Comparison of ENCODE assay signal across 13 mouse cellular contexts in genomic region chr15:78841161-78841790, GRCm38 (mm10). TPM values are rescaled to one million over a fixed set of nuclear protein-coding genes. Genes with fewer than 3 reads are reported as not detected.
DNase-seq lines count a peak whose midpoint lies in the region; ATAC-seq lines count a peak whose summit lies in the region.
"Had no signal": no experiment of that assay in that cellular context is flagged by ENCODE, and none has a peak within 500 bp of the region (broad histone marks: within the 10 kb centered on the region; RNA-seq: fewer than 3 reads in every experiment).

No protein-coding gene starts in this region.

- H3K4me3 ChIP-seq in hindbrain, embryonic 16.5 days (ENCODE audit: low read length), result no peak overlapping the region
- H3K4me3 ChIP-seq in hindbrain, embryonic 11.5 days (ENCODE audit: low read depth, low read length), result no peak overlapping the region
- no peak overlapping the region for H3K4me3 ChIP-seq in lung, embryonic 15.5 days
- H3K4me3 ChIP-seq in limb, embryonic 15.5 days, result no peak overlapping the region

- peak; percentile 1 for DNase-seq in cerebellum, adult 11-12 months
- DNase-seq in hindbrain, embryonic 11.5 days (ENCODE audit: low spot score), result no peak
- DNase-seq in lung, adult 18-20 months, result no peak
- DNase-seq in cerebellum, postnatal 14 days, result no peak
- DNase-seq: adrenal gland, adult 2 months; cerebellum, postnatal 25 days had no signal

- WGBS in hindbrain, embryonic 16.5 days, result 50% methylated on average over 6 of the region's 6 CpGs
- WGBS in hindbrain, embryonic 11.5 days, result 38% methylated on average over 6 of the region's 6 CpGs
- WGBS in lung, embryonic 15.5 days, result 59% methylated on average over 6 of the region's 6 CpGs
- 44% methylated on average over 6 of the region's 6 CpGs for WGBS in limb, embryonic 15.5 days

- peaks cover 20% of the 10 kb centered on the region for H3K4me1 ChIP-seq in hindbrain, embryonic 16.5 days (ENCODE audit: control insufficient read depth, insufficient read depth, low read depth, low read length)
- H3K4me1 ChIP-seq in hindbrain, embryonic 11.5 days (replicated peaks; ENCODE audit: control insufficient read depth, insufficient read depth, low read length), result peaks cover 12% of the 10 kb centered on the region
- peaks cover 71% of the 10 kb centered on the region for H3K4me1 ChIP-seq in lung, embryonic 15.5 days
- H3K4me1 ChIP-seq in limb, embryonic 15.5 days, result peaks cover 73% of the 10 kb centered on the region

- ATAC-seq in cerebellum, adult (ENCODE audit: insufficient number of reproducible peaks, low FRiP score, low TSS enrichment), result no peak
- ATAC-seq in hindbrain, embryonic 16.5 days, result no peak
- no peak for ATAC-seq in hindbrain, embryonic 11.5 days (ENCODE audit: low FRiP score)
- ATAC-seq in lung, embryonic 15.5 days (ENCODE audit: borderline replicate concordance, extremely low read depth, low FRiP score, low TSS enrichment), result no peak
- ATAC-seq in limb, embryonic 15.5 days (ENCODE audit: insufficient number of reproducible peaks, low FRiP score, low TSS enrichment, low read depth), result no peak
- ATAC-seq: midbrain, embryonic 16.5 days had no signal

- H3K9me3 ChIP-seq in hindbrain, embryonic 16.5 days (ENCODE audit: control insufficient read depth, low read length), result no peaks in the 10 kb centered on the region
- no peaks in the 10 kb centered on the region for H3K9me3 ChIP-seq in hindbrain, embryonic 11.5 days (ENCODE audit: control insufficient read depth, low read length)
- no peaks in the 10 kb centered on the region for H3K9me3 ChIP-seq in lung, embryonic 15.5 days
- no peaks in the 10 kb centered on the region for H3K9me3 ChIP-seq in limb, embryonic 15.5 days
- H3K9me3 ChIP-seq: hindbrain, embryonic 15.5 days had no signal

- H3K27me3 ChIP-seq in hindbrain, embryonic 16.5 days (replicated peaks; ENCODE audit: control insufficient read depth, insufficient read depth, low read length), result peaks cover 20% of the 10 kb centered on the region
- peaks cover 20% of the 10 kb centered on the region for H3K27me3 ChIP-seq in hindbrain, embryonic 11.5 days (ENCODE audit: control insufficient read depth, insufficient read depth, low read length)
- H3K27me3 ChIP-seq in lung, embryonic 15.5 days, result no peaks in the 10 kb centered on the region
- H3K27me3 ChIP-seq in limb, embryonic 15.5 days, result peaks cover 19% of the 10 kb centered on the region; the same call in 1 of the 2 replicates

- H3K36me3 ChIP-seq in hindbrain, embryonic 16.5 days (ENCODE audit: control insufficient read depth, insufficient read depth, low read length), result no peaks in the 10 kb centered on the region
- no peaks in the 10 kb centered on the region for H3K36me3 ChIP-seq in hindbrain, embryonic 11.5 days (ENCODE audit: control insufficient read depth, insufficient read depth, low read length)
- H3K36me3 ChIP-seq in lung, embryonic 15.5 days, result peaks cover 4% of the 10 kb centered on the region; the same call in 1 of the 2 replicates
- no peaks in the 10 kb centered on the region for H3K36me3 ChIP-seq in limb, embryonic 15.5 days
- H3K36me3 ChIP-seq: hindbrain, embryonic 15.5 days had no signal

- no peak overlapping the region for H3K4me2 ChIP-seq in hindbrain, embryonic 16.5 days (ENCODE audit: low read length)
- no peak overlapping the region for H3K4me2 ChIP-seq in hindbrain, embryonic 11.5 days (replicated peaks; ENCODE audit: low read depth, low read length)
- H3K4me2 ChIP-seq in lung, embryonic 15.5 days, result 0 out of 2 replicates have a peak overlapping the region, but pooled peaks have one; percentile 75
- H3K4me2 ChIP-seq in limb, embryonic 15.5 days, result peak overlapping the region; percentile 86; the same call in 1 of the 2 replicates

- peak overlapping the region; percentile 12; the same call in 1 of the 2 replicates for H3K9ac ChIP-seq in hindbrain, embryonic 16.5 days (ENCODE audit: low read depth, low read length)
- no peak overlapping the region for H3K9ac ChIP-seq in hindbrain, embryonic 11.5 days (ENCODE audit: low read depth, low read length)
- H3K9ac ChIP-seq in lung, embryonic 15.5 days, result 0 out of 2 replicates have a peak overlapping the region, but pooled peaks have one; percentile 96
- H3K9ac ChIP-seq in limb, embryonic 15.5 days, result no peak overlapping the region
- H3K9ac ChIP-seq: hindbrain, embryonic 15.5 days had no signal

- no peak overlapping the region for H3K27ac ChIP-seq in hindbrain, embryonic 16.5 days (ENCODE audit: low read depth, low read length)
- H3K27ac ChIP-seq in hindbrain, embryonic 11.5 days (ENCODE audit: low read depth, low read length), result no peak overlapping the region
- peak overlapping the region; percentile 98 for H3K27ac ChIP-seq in lung, embryonic 15.5 days
- peak overlapping the region; percentile 33; the same call in 1 of the 2 replicates for H3K27ac ChIP-seq in limb, embryonic 15.5 days
- H3K27ac ChIP-seq: hindbrain, embryonic 15.5 days; macrophage had no signal

RNA-seq across cellular contexts. Expression of gene Cdc42ep1, which starts 1.1 kb away (rescaled TPM):
- polyA plus RNA-seq in hindbrain, embryonic 16.5 days (2015; fragmentation: Nextera tagmentation; extraction: Ambion mirVana), result 15.9 and 17.5 TPM in 2 replicates
- polyA plus RNA-seq in hindbrain, embryonic 11.5 days (2014; fragmentation: Nextera tagmentation; extraction: Ambion mirVana), result 7.8 and 9.1 TPM in 2 replicates
- polyA plus RNA-seq in lung, embryonic 15.5 days (2015; fragmentation: Nextera tagmentation; extraction: Ambion mirVana), result 105 and 109 TPM in 2 replicates
- polyA plus RNA-seq in limb, embryonic 15.5 days (2015; fragmentation: Nextera tagmentation; extraction: Ambion mirVana), result 26.5 and 30.0 TPM in 2 replicates
- polyA plus RNA-seq: macrophage had no signal

RNA-seq across cellular contexts. Expression of gene Lgals2, which starts 14.1 kb away (rescaled TPM):
- not detected in 2 replicates for polyA plus RNA-seq in hindbrain, embryonic 16.5 days (2015; fragmentation: Nextera tagmentation; extraction: Ambion mirVana)
- polyA plus RNA-seq in hindbrain, embryonic 11.5 days (2014; fragmentation: Nextera tagmentation; extraction: Ambion mirVana), result not detected in 2 replicates
- 0.69 and 0.72 TPM in 2 replicates for polyA plus RNA-seq in lung, embryonic 15.5 days (2015; fragmentation: Nextera tagmentation; extraction: Ambion mirVana)
- polyA plus RNA-seq in limb, embryonic 15.5 days (2015; fragmentation: Nextera tagmentation; extraction: Ambion mirVana), result 0.65 and 0.73 TPM in 2 replicates
- polyA plus RNA-seq: hindbrain, embryonic 15.5 days; macrophage; midbrain, embryonic 16.5 days had no signal

RNA-seq across cellular contexts. Expression of gene Gga1, which starts 35.7 kb away (rescaled TPM):
- 46.1 and 51.8 TPM in 2 replicates for polyA plus RNA-seq in hindbrain, embryonic 16.5 days (2015; fragmentation: Nextera tagmentation; extraction: Ambion mirVana)
- polyA plus RNA-seq in hindbrain, embryonic 11.5 days (2014; fragmentation: Nextera tagmentation; extraction: Ambion mirVana), result 26.3 and 26.4 TPM in 2 replicates
- polyA plus RNA-seq in lung, embryonic 15.5 days (2015; fragmentation: Nextera tagmentation; extraction: Ambion mirVana), result 54.0 and 56.2 TPM in 2 replicates
- 53.2 and 54.4 TPM in 2 replicates for polyA plus RNA-seq in limb, embryonic 15.5 days (2015; fragmentation: Nextera tagmentation; extraction: Ambion mirVana)

RNA-seq across cellular contexts. Expression of gene Card10, which starts 38.4 kb away (rescaled TPM):
- 2.5 and 2.8 TPM in 2 replicates for polyA plus RNA-seq in hindbrain, embryonic 16.5 days (2015; fragmentation: Nextera tagmentation; extraction: Ambion mirVana)
- 1.8 and 2.4 TPM in 2 replicates for polyA plus RNA-seq in hindbrain, embryonic 11.5 days (2014; fragmentation: Nextera tagmentation; extraction: Ambion mirVana)
- polyA plus RNA-seq in lung, embryonic 15.5 days (2015; fragmentation: Nextera tagmentation; extraction: Ambion mirVana), result 7.1 and 7.6 TPM in 2 replicates
- polyA plus RNA-seq in limb, embryonic 15.5 days (2015; fragmentation: Nextera tagmentation; extraction: Ambion mirVana), result 3.4 and 3.8 TPM in 2 replicates
- polyA plus RNA-seq: macrophage had no signal

RNA-seq across cellular contexts. Expression of gene Gm49510, which starts 58.2 kb away (rescaled TPM):
- 0.11 TPM in 1 of 2 replicates, not detected in the other for polyA plus RNA-seq in hindbrain, embryonic 16.5 days (2015; fragmentation: Nextera tagmentation; extraction: Ambion mirVana)
- polyA plus RNA-seq in hindbrain, embryonic 11.5 days (2014; fragmentation: Nextera tagmentation; extraction: Ambion mirVana), result 0.13 and 0.42 TPM in 2 replicates
- 0.18 and 0.60 TPM in 2 replicates for polyA plus RNA-seq in lung, embryonic 15.5 days (2015; fragmentation: Nextera tagmentation; extraction: Ambion mirVana)
- polyA plus RNA-seq in limb, embryonic 15.5 days (2015; fragmentation: Nextera tagmentation; extraction: Ambion mirVana), result 0.50 and 0.65 TPM in 2 replicates
- polyA plus RNA-seq: adrenal gland, adult 2 months; hindbrain, embryonic 15.5 days; macrophage; midbrain, embryonic 16.5 days had no signal

Comparison
In these comparisons a context has a peak if more than half of its experiments do, and no peak if none do; other contexts are left out.
1. H3K9ac ChIP-seq: peak in hindbrain, embryonic 16.5 days (single experiment) and lung, embryonic 15.5 days (single experiment); none in hindbrain, embryonic 11.5 days (single experiment) and limb, embryonic 15.5 days (single experiment).
2. H3K27ac ChIP-seq: peak in lung, embryonic 15.5 days (single experiment) and limb, embryonic 15.5 days (single experiment); none in hindbrain, embryonic 16.5 days (single experiment) and hindbrain, embryonic 11.5 days (single experiment).
3. H3K4me2 ChIP-seq: peak in lung, embryonic 15.5 days (single experiment) and limb, embryonic 15.5 days (single experiment); none in hindbrain, embryonic 16.5 days (single experiment) and hindbrain, embryonic 11.5 days (single experiment).